23 mouse cellular contexts compared by ENCODE assay signal in the genomic region with DNA sequence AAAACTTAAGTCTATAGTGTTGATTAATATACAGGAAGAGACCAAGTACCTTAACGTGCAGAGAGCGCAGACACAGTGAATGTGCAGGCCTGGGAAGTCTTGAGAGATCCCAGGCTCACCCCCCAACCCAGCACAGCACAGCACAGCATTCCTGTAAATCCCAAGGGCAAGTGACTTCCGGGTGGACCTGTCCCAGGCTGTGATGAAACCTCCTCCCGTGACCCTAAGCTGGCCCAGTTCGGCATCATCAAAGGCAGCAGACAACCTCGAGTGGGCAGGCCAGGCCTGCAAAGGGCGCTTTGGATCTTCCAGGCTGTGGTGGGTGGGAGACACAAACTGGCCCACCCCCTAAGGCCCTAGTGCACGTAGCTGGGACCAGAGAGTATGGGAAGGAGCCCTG. TPM values are rescaled to one million over a fixed set of nuclear protein-coding genes. Genes with fewer than 3 reads are reported as not detected.
DNase-seq lines count a peak whose midpoint lies in the region; ATAC-seq and TF ChIP-seq lines count a peak whose summit lies in the region.
"Had no signal": no experiment of that assay in that cellular context is flagged by ENCODE, and none has a peak within 500 bp of the region (broad histone marks: within the 10 kb centered on the region; RNA-seq: fewer than 3 reads in every experiment).

No protein-coding gene starts in this region.

- H3K9me3 ChIP-seq in liver, embryonic 11.5 days (ENCODE audit: control insufficient read depth, low read length) = no peaks in the 10 kb centered on the region
- H3K9me3 ChIP-seq in liver, embryonic 13.5 days (replicated peaks) = no peaks in the 10 kb centered on the region
- H3K9me3 ChIP-seq: embryonic facial prominence, embryonic 15.5 days; forebrain, embryonic 12.5 days; G1E; heart, embryonic 12.5 days; hindbrain, embryonic 15.5 days had no signal

- no peak overlapping the region for H3K9ac ChIP-seq in liver, adult 2 months (ENCODE audit: low read depth, low read length)
- no peak overlapping the region for H3K9ac ChIP-seq in liver, embryonic 11.5 days (ENCODE audit: low read depth, low read length)
- H3K9ac ChIP-seq in liver, embryonic 13.5 days = no peak overlapping the region
- H3K9ac ChIP-seq: embryonic facial prominence, embryonic 15.5 days; forebrain, embryonic 12.5 days; forebrain, postnatal 0 days; heart, embryonic 12.5 days; hindbrain, embryonic 15.5 days had no signal

- ATAC-seq in liver, embryonic 11.5 days (replicated peaks; ENCODE audit: low FRiP score) = no peak
- peak; percentile 23; the same call in 1 of the 2 replicates for ATAC-seq in liver, embryonic 13.5 days (ENCODE audit: low read depth)
- ATAC-seq: CD4-positive, CD25-positive, alpha-beta regulatory T cell, adult 4 months; forebrain, postnatal 0 days; inflammation-experienced regulatory T-cells, adult 6 months had no signal

- no peaks in the 10 kb centered on the region for H3K4me1 ChIP-seq in liver, adult 2 months (ENCODE audit: control insufficient read depth, insufficient read depth, low read length)
- H3K4me1 ChIP-seq in liver, embryonic 11.5 days (replicated peaks; ENCODE audit: control insufficient read depth, insufficient read depth, low read length) = no peaks in the 10 kb centered on the region; the same call in 1 of the 2 replicates
- H3K4me1 ChIP-seq in liver, embryonic 13.5 days (replicated peaks) = 0 out of 2 replicates have a peak, but pooled peaks cover 2% of the 10 kb centered on the region

- 34% methylated on average over 8 of the region's 8 CpGs for WGBS in liver, adult 2 months
- WGBS in liver, embryonic 11.5 days = 64% methylated on average over 8 of the region's 8 CpGs
- 53% methylated on average over 8 of the region's 8 CpGs for WGBS in liver, embryonic 13.5 days (ENCODE audit: insufficient replicate concordance)

- no peak overlapping the region for H3K4me2 ChIP-seq in liver, embryonic 11.5 days
- H3K4me2 ChIP-seq in liver, embryonic 13.5 days = no peak overlapping the region
- H3K4me2 ChIP-seq: embryonic facial prominence, embryonic 15.5 days; forebrain, embryonic 12.5 days; heart, embryonic 12.5 days; hindbrain, embryonic 15.5 days had no signal

- TF ChIP-seq POLR2A in liver, adult 2 months (IDR thresholded peaks at IDR 0.05; ENCODE audit: extremely low read depth, insufficient read depth, low read length) = no peak

- no peak overlapping the region for H3K27ac ChIP-seq in liver, adult 2 months (replicated peaks; ENCODE audit: insufficient read depth, low read depth, low read length)
- H3K27ac ChIP-seq in liver, embryonic 11.5 days (ENCODE audit: low read depth, low read length) = no peak overlapping the region
- H3K27ac ChIP-seq in liver, embryonic 13.5 days = no peak overlapping the region
- H3K27ac ChIP-seq: embryonic facial prominence, embryonic 15.5 days; forebrain, embryonic 12.5 days; gastrocnemius, adult 2 months had no signal

- H3K36me3 ChIP-seq in liver, adult 2 months (ENCODE audit: control insufficient read depth, insufficient read depth, low read length) = no peaks in the 10 kb centered on the region
- H3K36me3 ChIP-seq in liver, embryonic 11.5 days (ENCODE audit: control insufficient read depth, insufficient read depth, low read length) = no peaks in the 10 kb centered on the region
- no peaks in the 10 kb centered on the region for H3K36me3 ChIP-seq in liver, embryonic 13.5 days
- H3K36me3 ChIP-seq: embryonic facial prominence, embryonic 15.5 days; forebrain, embryonic 12.5 days; heart, embryonic 12.5 days; hindbrain, embryonic 15.5 days had no signal

- TF ChIP-seq CTCF in liver, adult 2 months (IDR thresholded peaks at IDR 0.05; ENCODE audit: low read depth, low read length) = no peak

- no peaks in the 10 kb centered on the region for H3K27me3 ChIP-seq in liver, adult 2 months (ENCODE audit: control insufficient read depth, insufficient read depth, low read length)
- no peaks in the 10 kb centered on the region for H3K27me3 ChIP-seq in liver, embryonic 11.5 days (replicated peaks; ENCODE audit: control insufficient read depth, insufficient read depth, low read length)
- no peaks in the 10 kb centered on the region for H3K27me3 ChIP-seq in liver, embryonic 13.5 days
- H3K27me3 ChIP-seq: embryonic facial prominence, embryonic 15.5 days; forebrain, embryonic 12.5 days; hindbrain, embryonic 15.5 days had no signal

- H3K79me2 ChIP-seq in liver, adult 2 months (ENCODE audit: control insufficient read depth, insufficient read depth, low read length) = no peaks in the 10 kb centered on the region

- H3K4me3 ChIP-seq in liver, adult 2 months (ENCODE audit: insufficient read depth, low read depth, low read length) = no peak overlapping the region
- H3K4me3 ChIP-seq in liver, embryonic 11.5 days (ENCODE audit: low read depth, low read length) = no peak overlapping the region
- H3K4me3 ChIP-seq in liver, embryonic 13.5 days (replicated peaks) = no peak overlapping the region
- H3K4me3 ChIP-seq: embryonic facial prominence, embryonic 15.5 days; erythroblast, embryonic 14.5 days; forebrain, embryonic 12.5 days; gastrocnemius, adult 2 months; heart, embryonic 12.5 days; hindbrain, embryonic 15.5 days had no signal

- peak; percentile 39 for DNase-seq in adrenal gland, postnatal 14 days
- DNase-seq in adrenal gland, postnatal 4 days (ENCODE audit: low spot score in 2 of 2) = no peak
- peak; percentile 57 for DNase-seq in liver, adult 2 months (ENCODE audit: extremely low read depth, low read depth, low spot score)
- DNase-seq in liver, embryonic 11.5 days (ENCODE audit: low spot score) = no peak
- DNase-seq in liver, embryonic 13.5 days = no peak
- no peak for DNase-seq in c-Kit-positive CD71-positive TER-119-positive erythroid progenitor cells, embryonic 14.5 days (ENCODE audit: low spot score)
- no peak for DNase-seq in left cerebral cortex, adult 11 months (ENCODE audit: low spot score)
- DNase-seq: adrenal gland, adult 8-10 months; B cell, adult 2 months; cerebellum, adult 18-20 months; cerebellum, adult 9-11 months; cerebellum, postnatal 36 days; forebrain, postnatal 0 days; gastrocnemius, adult 2 months; gastrocnemius, postnatal 25 days had no signal

RNA-seq across cellular contexts. Expression of a gene that starts 9.0 kb away (rescaled TPM):
- total RNA-seq in adrenal gland, postnatal 14 days (2021) = 0.71 and 11.3 TPM in 2 replicates
- total RNA-seq in adrenal gland, postnatal 4 days (2021) = 10 to 100 TPM; 10.3 to 17.0 TPM
- 8.2 and 8.3 TPM in 2 replicates for total RNA-seq in liver, adult 2 months (2014; rRNA removed)
- polyA plus RNA-seq in liver, adult 2 months (2012; rRNA removed) = 16.1 and 28.1 TPM in 2 replicates
- 2.9 and 4.0 TPM in 2 replicates for polyA plus RNA-seq in liver, embryonic 11.5 days (2014; fragmentation: Nextera tagmentation; extraction: Ambion mirVana)
- polyA plus RNA-seq in liver, embryonic 13.5 days (2015; fragmentation: Nextera tagmentation; extraction: Ambion mirVana) = 4.4 and 4.9 TPM in 2 replicates
- polyA plus RNA-seq: G1E; inflammation-experienced regulatory T-cells, adult 6 months had no signal

RNA-seq across cellular contexts. Expression of a gene that starts 11.1 kb away (rescaled TPM):
- 13.6 and 13.7 TPM in 2 replicates for total RNA-seq in adrenal gland, postnatal 14 days (2021)
- total RNA-seq in adrenal gland, postnatal 4 days (2021) = 10 to 100 TPM; 18.1 to 19.1 TPM
- total RNA-seq in liver, adult 2 months (2014; rRNA removed) = 4.1 and 5.6 TPM in 2 replicates
- polyA plus RNA-seq in liver, adult 2 months (2012; rRNA removed) = 9.3 and 11.3 TPM in 2 replicates
- 28.8 and 31.4 TPM in 2 replicates for polyA plus RNA-seq in liver, embryonic 11.5 days (2014; fragmentation: Nextera tagmentation; extraction: Ambion mirVana)
- polyA plus RNA-seq in liver, embryonic 13.5 days (2015; fragmentation: Nextera tagmentation; extraction: Ambion mirVana) = 12.1 and 12.9 TPM in 2 replicates

RNA-seq across cellular contexts. Expression of a gene that starts 21.6 kb away (rescaled TPM):
- 0.89 and 0.98 TPM in 2 replicates for total RNA-seq in adrenal gland, postnatal 14 days (2021)
- total RNA-seq in adrenal gland, postnatal 4 days (2021) = 1 to 10 TPM; 2.1 to 2.3 TPM
- total RNA-seq in liver, adult 2 months (2014; rRNA removed) = 0.09 and 0.13 TPM in 2 replicates
- polyA plus RNA-seq in liver, adult 2 months (2012; rRNA removed) = 0.11 and 0.22 TPM in 2 replicates
- 1.6 and 2.1 TPM in 2 replicates for polyA plus RNA-seq in liver, embryonic 11.5 days (2014; fragmentation: Nextera tagmentation; extraction: Ambion mirVana)
- 0.36 and 0.46 TPM in 2 replicates for polyA plus RNA-seq in liver, embryonic 13.5 days (2015; fragmentation: Nextera tagmentation; extraction: Ambion mirVana)
- polyA plus RNA-seq: CD4-positive, CD25-positive, alpha-beta regulatory T cell, adult 4 months; erythroblast, embryonic 14.5 days; G1E; inflammation-experienced regulatory T-cells, adult 6 months had no signal

Comparison
In these comparisons a context has a peak if more than half of its experiments do, and no peak if none do; other contexts are left out.
1. DNase-seq: peak in adrenal gland, postnatal 14 days (single experiment) and liver, adult 2 months (single experiment); none in adrenal gland, postnatal 4 days (0 of 2), liver, embryonic 11.5 days (single experiment), liver, embryonic 13.5 days (single experiment), c-Kit-positive CD71-positive TER-119-positive erythroid progenitor cells, embryonic 14.5 days (single experiment) and left cerebral cortex, adult 11 months (single experiment).